Mouse (Mus musculus): Measurements from ENCODE around the gene Dlx5. TPM values are rescaled to one million over a fixed set of nuclear protein-coding genes. Genes with fewer than 3 reads are reported as not detected.

Dlx5 gene
- total RNA-seq, 2 experiments from 2014 or later, result 5.8 to 5.9 TPM

- DNase-seq (ENCODE audit: low spot score in 2 of 2), result no peak
These were observed 21.3 kb downstream of the Dlx5 start for GRCm38 (mm10) chr6:6860411-6861085.

GRCm38 (mm10) chr6:6859950-6860410 is 21.9 kb downstream of the Dlx5 start:
- DNase-seq (ENCODE audit: low spot score in 2 of 2), result no peak

GRCm38 (mm10) chr6:6859111-6859949 is 22.6 kb downstream of the Dlx5 start:
- DNase-seq (ENCODE audit: low spot score in 2 of 2), result no peak

GRCm38 (mm10) chr6:6858571-6858970 is 23.3 kb downstream of the Dlx5 start:
- DNase-seq (ENCODE audit: low spot score in 2 of 2), result no peak

- DNase-seq (ENCODE audit: low spot score in 2 of 2), result no peak
These were observed 24.1 kb downstream of the Dlx5 start for GRCm38 (mm10) chr6:6857766-6858165.

GRCm38 (mm10) chr6:6856881-6857280 is 25.0 kb downstream of the Dlx5 start:
- DNase-seq (ENCODE audit: low spot score in 2 of 2), result no peak

GRCm38 (mm10) chr6:6856316-6856715 is 25.6 kb downstream of the Dlx5 start:
- no peak for DNase-seq (ENCODE audit: low spot score in 2 of 2)

- DNase-seq (ENCODE audit: low spot score in 2 of 2), result no peak
These were observed 26.1 kb downstream of the Dlx5 start for GRCm38 (mm10) chr6:6855746-6856185.

GRCm38 (mm10) chr6:6854902-6855745 is 26.8 kb downstream of the Dlx5 start:
- no peak for DNase-seq (ENCODE audit: low spot score in 2 of 2)

- no peak for DNase-seq (ENCODE audit: low spot score in 2 of 2)
These were observed 27.7 kb downstream of the Dlx5 start for GRCm38 (mm10) chr6:6854176-6854575.

GRCm38 (mm10) chr6:6852944-6853343 is 28.9 kb downstream of the Dlx5 start:
- no peak for DNase-seq (ENCODE audit: low spot score in 2 of 2)

- no peak for DNase-seq (ENCODE audit: low spot score in 2 of 2)
These were observed 30.7 kb downstream of the Dlx5 start for GRCm38 (mm10) chr6:6851166-6851565.

GRCm38 (mm10) chr6:6850324-6851060 is 31.4 kb downstream of the Dlx5 start:
- DNase-seq (ENCODE audit: low spot score in 2 of 2), result no peak

- no peak for DNase-seq (ENCODE audit: low spot score in 2 of 2)
These were observed 32.1 kb downstream of the Dlx5 start for GRCm38 (mm10) chr6:6849744-6850143.

GRCm38 (mm10) chr6:6848541-6848940 is 33.3 kb downstream of the Dlx5 start:
- no peak for DNase-seq (ENCODE audit: low spot score in 2 of 2)

GRCm38 (mm10) chr6:6833301-6833700 is 48.6 kb downstream of the Dlx5 start:
- DNase-seq (ENCODE audit: low spot score in 2 of 2), result no peak

- DNase-seq (ENCODE audit: low spot score in 2 of 2), result no peak
These were observed 51.4 kb downstream of the Dlx5 start for GRCm38 (mm10) chr6:6830446-6830845.

Measured in layer of hippocampus, postnatal 10 days (tissue).